Mouse (Mus musculus) hindbrain, embryonic 11.5 days (tissue): ENCODE measurements at regions not wholly inside any gene's neighbourhood (a gene's known extent, or its start where the extent isn't known, plus 50 kb on each side); places are given as distances from the start of the nearest gene placed in this dataset.
"Not testable (repeated sequence)": the region's sequence is repeated elsewhere in the genome, so short reads cannot be mapped to it uniquely, and the experiment has no call there.

Experiments used
- ATAC-seq: fragments of 200-750 bp; cut with Nextera tagmentation; 2 replicates; pipeline ENCODE4 v1.8.0; 2017; ENCODE audit warnings: mild to moderate bottlenecking, moderate TSS enrichment, moderate library complexity; ENCODE audit not compliant: low FRiP score
- DNase-seq: peaks from one replicate; pipeline ENCODE4 v3.0.0-alpha.2; 2015; ENCODE audit warnings: low spot score
- H3K27ac ChIP-seq: fragments of 300-500 bp; sonication (generic); 2 replicates; pipeline ENCODE4 v1.5.1; 2014; ENCODE audit warnings: mild to moderate bottlenecking, low read depth, low read length
- H3K27me3 ChIP-seq: fragments of 300-500 bp; sonication (generic); 2 replicates; pipeline ENCODE4 v1.6.1; 2014; ENCODE audit warnings: mild to moderate bottlenecking, low read length, moderate library complexity, mixed read lengths; ENCODE audit not compliant: control insufficient read depth, insufficient read depth
- H3K36me3 ChIP-seq: fragments of 300-500 bp; sonication (generic); 2 replicates; pipeline ENCODE4 v1.6.1; 2014; ENCODE audit warnings: mild to moderate bottlenecking, low read length, moderate library complexity, mixed read lengths; ENCODE audit not compliant: control insufficient read depth, insufficient read depth
- H3K4me1 ChIP-seq: fragments of 300-500 bp; sonication (generic); replicated peaks from 2 replicates; pipeline ENCODE4 v1.6.1; 2014; ENCODE audit warnings: low read length, mixed read lengths; ENCODE audit not compliant: control insufficient read depth, insufficient read depth
- H3K4me2 ChIP-seq: fragments of 300-500 bp; sonication (generic); replicated peaks from 2 replicates; pipeline ENCODE4 v1.6.1; 2014; ENCODE audit warnings: mild to moderate bottlenecking, low read depth, low read length
- H3K4me3 ChIP-seq: fragments of 300-500 bp; sonication (generic); 2 replicates; pipeline ENCODE4 v1.5.1; 2014; ENCODE audit warnings: low read depth, low read length
- H3K9ac ChIP-seq: fragments of 300-500 bp; sonication (generic); 2 replicates; pipeline ENCODE4 v1.6.1; 2014; ENCODE audit warnings: low read depth, low read length
- H3K9me3 ChIP-seq: fragments of 300-500 bp; sonication (generic); 2 replicates; pipeline ENCODE4 v1.6.1; 2016; ENCODE audit warnings: low read length; ENCODE audit not compliant: control insufficient read depth
- WGBS: fragments of 180-500 bp; shearing (Covaris S2); extraction: QIAGEN DNeasy Blood & Tissue Kit; methylation state at CpG from one replicate; pipeline ENCODE4 v1.1.7; 2014; 5-methylcytosine and 5-hydroxymethylcytosine counted together

DNA sequence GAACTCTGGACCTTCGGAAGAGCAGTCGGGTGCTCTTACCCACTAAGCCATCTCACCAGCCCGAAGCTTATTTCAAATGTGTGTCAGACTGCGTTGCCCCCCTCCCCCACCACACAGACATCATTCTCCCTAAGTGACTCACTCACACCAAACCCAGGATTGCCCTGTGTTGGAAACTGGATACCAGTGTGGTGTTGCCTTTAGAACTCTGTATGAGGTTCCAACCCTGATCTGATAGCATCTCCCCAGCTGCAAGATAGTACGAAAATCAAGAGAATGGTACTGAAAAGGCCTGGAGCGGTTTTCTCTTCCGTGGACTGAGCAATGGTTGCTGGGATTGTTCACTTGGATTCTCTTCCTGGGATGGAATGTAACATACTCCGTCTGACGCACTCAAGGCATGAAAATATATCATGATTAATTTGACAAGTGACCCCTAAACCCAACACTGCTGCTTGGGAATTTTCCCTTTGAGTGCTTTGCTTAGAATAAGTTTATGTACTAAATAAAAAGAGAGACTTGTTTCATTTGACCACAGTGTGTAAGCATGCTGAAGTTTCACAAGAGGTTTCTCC, 63.0 kb downstream of the Hand2 start:
- DNase-seq (no peak), ATAC-seq (no peak)
- H3K9me3 ChIP-seq: no peaks in the 10 kb centered on the region
- no peak overlapping the region for H3K9ac ChIP-seq
- 81% methylated on average over 9 of the region's 9 CpGs for WGBS
- H3K36me3 ChIP-seq: no peaks in the 10 kb centered on the region
- no peak overlapping the region for H3K4me3 ChIP-seq
- H3K4me1 ChIP-seq: no peaks in the 10 kb centered on the region
- H3K27ac ChIP-seq: no peak overlapping the region
- H3K4me2 ChIP-seq: no peak overlapping the region
- H3K27me3 ChIP-seq: no peaks in the 10 kb centered on the region

- H3K27me3 ChIP-seq: no peaks in the 10 kb centered on the region
- WGBS: 84% methylated on average over 5 of the region's 5 CpGs
- no peak overlapping the region for H3K9ac ChIP-seq
Observed at GRCm38 (mm10) chr8:57387627-57388026, 66.8 kb downstream of the Hand2 start.

DNA sequence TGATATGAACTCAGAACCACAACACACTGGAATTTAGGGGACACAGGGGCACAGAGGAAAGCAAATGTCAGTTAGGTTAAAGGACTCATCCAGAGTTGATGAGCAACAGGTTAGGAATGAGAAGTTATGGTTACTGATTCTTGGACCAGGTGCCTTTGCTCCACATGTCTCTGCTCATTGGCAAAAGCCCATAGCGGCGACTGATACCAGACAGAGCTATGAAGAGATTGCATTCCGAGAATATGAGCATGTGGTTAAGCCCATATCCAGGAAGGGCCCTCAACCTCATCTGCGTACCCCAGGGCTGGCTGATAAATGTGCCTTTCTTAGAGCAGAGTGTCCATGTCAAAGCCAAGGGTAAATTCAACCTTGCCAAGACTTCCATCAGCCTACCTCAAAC, 67.1 kb upstream of the Scrg1 start:
- Histone ChIP-seq H3K9me3 (no peaks in the 10 kb centered on the region), H3K36me3 (no peaks in the 10 kb centered on the region), H3K4me3 (no peak overlapping the region), H3K4me2 (no peak overlapping the region), H3K9ac (no peak overlapping the region), H3K4me1 (no peaks in the 10 kb centered on the region), H3K27me3 (no peaks in the 10 kb centered on the region), H3K27ac (no peak overlapping the region)
- no peak for ATAC-seq
- no peak for DNase-seq
- WGBS: 92% methylated on average over 4 of the region's 4 CpGs

More at GRCm38 (mm10) chr8:57387627-57388026, 66.8 kb downstream of the Hand2 start:
- no peaks in the 10 kb centered on the region for H3K4me1 ChIP-seq
- no peaks in the 10 kb centered on the region for H3K9me3 ChIP-seq
- ATAC-seq (no peak), DNase-seq (no peak)
- H3K36me3 ChIP-seq: no peaks in the 10 kb centered on the region
- H3K4me3 ChIP-seq: no peak overlapping the region
- H3K27ac ChIP-seq: no peak overlapping the region
- H3K4me2 ChIP-seq: no peak overlapping the region

DNA sequence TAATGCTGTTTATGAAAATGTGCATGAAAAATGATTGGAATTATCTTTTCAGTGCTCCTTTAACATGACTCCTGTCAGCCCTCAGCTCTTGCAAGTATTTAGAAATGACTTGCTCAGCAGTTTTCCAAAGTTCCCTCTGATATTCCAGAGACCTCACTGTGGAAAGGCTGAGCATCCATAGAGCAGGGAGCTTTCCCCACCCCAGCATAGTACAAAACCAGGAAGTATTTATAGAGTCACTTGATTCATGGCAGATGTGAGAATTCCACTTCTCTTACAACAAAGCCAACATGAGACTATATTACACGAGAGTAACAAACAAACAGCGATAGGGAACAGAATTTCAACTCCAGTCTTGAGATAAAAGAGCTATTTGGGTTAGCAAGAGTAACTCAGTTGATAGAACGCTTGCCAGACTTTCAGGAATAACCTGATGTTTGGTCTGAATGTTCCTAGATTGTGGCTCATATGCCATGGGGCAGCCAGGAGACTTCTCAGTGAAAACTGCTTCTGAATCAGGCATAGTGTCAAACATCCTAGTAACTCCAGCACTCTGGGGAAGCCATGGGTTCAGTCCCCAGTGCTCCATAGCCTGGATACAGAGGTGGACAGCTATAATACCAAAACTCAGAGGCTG, 57.6 kb upstream of the Scrg1 start:
- WGBS: 89% methylated on average over 3 of the region's 3 CpGs
- ATAC-seq (no peak), DNase-seq (no peak)
- Histone ChIP-seq H3K4me2 (no peak overlapping the region), H3K27me3 (no peaks in the 10 kb centered on the region), H3K9ac (no peak overlapping the region), H3K9me3 (no peaks in the 10 kb centered on the region), H3K4me1 (no peaks in the 10 kb centered on the region), H3K36me3 (no peaks in the 10 kb centered on the region), H3K27ac (no peak overlapping the region), H3K4me3 (no peak overlapping the region)

GRCm38 (mm10) chr8:57400171-57400570, 55.6 kb upstream of the Scrg1 start:
- not testable (repeated sequence) for DNase-seq, H3K27ac ChIP-seq, ATAC-seq

GRCm38 (mm10) chr8:57400776-57401631, 54.7 kb upstream of the Scrg1 start:
- H3K9me3 ChIP-seq: no peaks in the 10 kb centered on the region
- H3K36me3 ChIP-seq: no peaks in the 10 kb centered on the region
- H3K4me3 ChIP-seq: no peak overlapping the region
- no peak for DNase-seq
- WGBS: 45% methylated on average over 12 of the region's 12 CpGs
- no peak overlapping the region for H3K27ac ChIP-seq
- no peak overlapping the region for H3K9ac ChIP-seq
- no peaks in the 10 kb centered on the region for H3K4me1 ChIP-seq
- no peak overlapping the region for H3K4me2 ChIP-seq
- peak; percentile 31; the same call in 1 of the 2 replicates for ATAC-seq
- no peaks in the 10 kb centered on the region for H3K27me3 ChIP-seq

More at GRCm38 (mm10) chr8:57400171-57400570, 55.6 kb upstream of the Scrg1 start:
- H3K9ac ChIP-seq, H3K4me1 ChIP-seq, H3K36me3 ChIP-seq, H3K27me3 ChIP-seq, H3K4me3 ChIP-seq, H3K4me2 ChIP-seq, H3K9me3 ChIP-seq: not testable (repeated sequence)

DNA sequence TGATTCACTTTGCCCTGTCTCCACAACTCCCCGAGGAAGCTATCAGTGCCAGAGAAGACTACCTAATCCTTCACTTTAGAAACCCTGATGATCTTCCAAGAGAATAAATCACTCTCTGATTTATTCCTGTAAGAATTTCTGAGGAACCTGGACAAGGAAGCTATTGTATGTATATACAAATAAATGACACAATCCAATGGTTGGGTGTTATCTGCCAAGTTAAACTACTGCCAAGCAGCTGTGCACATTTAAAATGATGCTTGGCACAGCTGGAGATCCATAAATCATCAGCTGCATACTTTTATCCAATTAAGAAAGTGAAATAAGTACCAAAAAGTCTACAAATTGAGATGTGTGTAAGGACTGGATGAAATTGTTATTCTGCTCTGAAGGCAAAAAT, 54.1 kb upstream of the Scrg1 start:
- Histone ChIP-seq H3K27ac (no peak overlapping the region), H3K9me3 (no peaks in the 10 kb centered on the region), H3K9ac (no peak overlapping the region), H3K36me3 (no peaks in the 10 kb centered on the region), H3K27me3 (no peaks in the 10 kb centered on the region), H3K4me1 (no peaks in the 10 kb centered on the region), H3K4me3 (no peak overlapping the region), H3K4me2 (no peak overlapping the region)
- no peak for ATAC-seq
- DNase-seq: no peak
- 70% methylated on average over 1 of the region's 1 CpGs for WGBS

DNA sequence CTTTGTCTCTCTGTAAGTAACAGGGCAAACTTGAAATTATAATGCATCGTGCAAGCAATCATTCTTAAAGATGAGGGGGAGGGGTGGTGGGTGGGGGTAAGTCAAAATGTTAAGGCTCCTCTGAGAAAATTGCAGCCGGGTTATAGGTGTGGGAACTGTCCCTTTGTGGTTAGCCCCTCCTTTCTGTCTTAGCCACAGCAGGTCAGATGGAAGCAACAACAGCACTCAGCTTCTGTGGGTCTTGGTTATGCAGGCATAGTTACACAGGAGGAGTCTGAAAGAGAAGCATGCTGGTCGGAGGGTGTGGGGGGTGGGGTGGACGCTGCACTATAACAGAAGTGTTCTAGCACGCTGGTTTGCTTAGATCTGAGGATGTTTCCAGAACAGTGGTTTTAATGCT, 53.5 kb upstream of the Scrg1 start:
- ATAC-seq (no peak), DNase-seq (no peak)
- 40% methylated on average over 5 of the region's 5 CpGs for WGBS
- no peak overlapping the region for H3K27ac ChIP-seq
- H3K4me2 ChIP-seq: no peak overlapping the region
- H3K9me3 ChIP-seq: no peaks in the 10 kb centered on the region
- no peak overlapping the region for H3K4me3 ChIP-seq
- no peak overlapping the region for H3K9ac ChIP-seq
- H3K4me1 ChIP-seq: no peaks in the 10 kb centered on the region
- H3K27me3 ChIP-seq: no peaks in the 10 kb centered on the region
- no peaks in the 10 kb centered on the region for H3K36me3 ChIP-seq
